Mouse (Mus musculus) neutrophil, adult 65 days (primary cell): ENCODE results near the gene Olfr606. TPM values are rescaled to one million over a fixed set of nuclear protein-coding genes. Genes with fewer than 3 reads are reported as not detected.

ENCODE experiments used
- total RNA-seq: library from RNA; stranded (reverse); gene quantifications from 2 replicates; pipeline ENCODE4 v1.2.4, GENCODE M21; 2023

The Olfr606 gene
- total RNA-seq, result not detected in 2 replicates

GRCm38 (mm10) chr7:103448746-103449145, at the start of gene Olfr606:
Gene Olfr606, plus strand, starts transcription at chr7:103449046.

GRCm38 (mm10) chr7:103414772-103415171, 34.1 kb upstream of the Olfr606 start, which contains the start of gene Usp17lc:
Gene Usp17lc, plus strand, starts transcription at chr7:103415072.

GRCm38 (mm10) chr7:103445339-103445738, 3.5 kb upstream of the Olfr606 start, which contains the start of gene Olfr605:
Gene Olfr605, minus strand, starts transcription at chr7:103445439.

GRCm38 (mm10) chr7:103469577-103469976, 20.7 kb downstream of the Olfr606 start, which contains the start of gene Olfr608:
Gene Olfr608, plus strand, starts transcription at chr7:103469877.

GRCm38 (mm10) chr7:103497962-103498361, 49.1 kb downstream of the Olfr606 start, which contains the start of gene Olfr609:
Gene Olfr609, minus strand, starts transcription at chr7:103498062.

Other genes starting within 250 kb of the Olfr606 start
- not detected in 2 replicates for gene Olfr593, start 237.2 kb upstream of the Olfr606 start, total RNA-seq
- gene Olfr594, start 232.1 kb upstream of the Olfr606 start, total RNA-seq, result not detected in 2 replicates
- not detected in 2 replicates for gene Usp17ld, start 196.5 kb upstream of the Olfr606 start, total RNA-seq
- gene Olfr596, start 143.4 kb upstream of the Olfr606 start, total RNA-seq, result not detected in 2 replicates
- not detected in 2 replicates for gene Olfr597, start 132.7 kb upstream of the Olfr606 start, total RNA-seq
- not detected in 2 replicates for gene Olfr598, start 125.5 kb upstream of the Olfr606 start, total RNA-seq
- not detected in 2 replicates for gene Olfr599, start 113.1 kb upstream of the Olfr606 start, total RNA-seq
- not detected in 2 replicates for gene Olfr600, start 99.4 kb upstream of the Olfr606 start, total RNA-seq
- not detected in 2 replicates for gene Olfr601, start 86.4 kb upstream of the Olfr606 start, total RNA-seq
- gene Olfr603, start 62.9 kb upstream of the Olfr606 start, total RNA-seq, result not detected in 2 replicates
- gene Usp17lc, start 34.0 kb upstream of the Olfr606 start, total RNA-seq, result not detected in 2 replicates
- not detected in 2 replicates for gene Olfr605, start 3.6 kb upstream of the Olfr606 start, total RNA-seq
- gene Olfr607, start 15.1 kb downstream of the Olfr606 start, total RNA-seq, result not detected in 2 replicates
- not detected in 2 replicates for gene Olfr608, start 20.8 kb downstream of the Olfr606 start, total RNA-seq
- gene Olfr609, start 49.0 kb downstream of the Olfr606 start, total RNA-seq, result not detected in 2 replicates
- not detected in 2 replicates for gene Olfr610, start 63.1 kb downstream of the Olfr606 start, total RNA-seq
- not detected in 2 replicates for gene Olfr611, start 71.8 kb downstream of the Olfr606 start, total RNA-seq
- not detected in 2 replicates for gene Olfr612, start 93.7 kb downstream of the Olfr606 start, total RNA-seq
- not detected in 2 replicates for gene Olfr613, start 99.0 kb downstream of the Olfr606 start, total RNA-seq
- gene Olfr615, start 107.0 kb downstream of the Olfr606 start, total RNA-seq, result not detected in 2 replicates
- not detected in 2 replicates for gene Olfr616, start 120.1 kb downstream of the Olfr606 start, total RNA-seq
- not detected in 2 replicates for gene Olfr617, start 124.0 kb downstream of the Olfr606 start, total RNA-seq
- gene Olfr618, start 141.1 kb downstream of the Olfr606 start, total RNA-seq, result not detected in 2 replicates
- not detected in 2 replicates for gene Olfr619, start 151.5 kb downstream of the Olfr606 start, total RNA-seq
- not detected in 2 replicates for gene Olfr620, start 163.5 kb downstream of the Olfr606 start, total RNA-seq
- gene Olfr622, start 193.7 kb downstream of the Olfr606 start, total RNA-seq, result not detected in 2 replicates
- gene Olfr623, start 214.7 kb downstream of the Olfr606 start, total RNA-seq, result not detected in 2 replicates
- gene Olfr624, start 222.1 kb downstream of the Olfr606 start, total RNA-seq, result not detected in 2 replicates
- gene Olfr625-ps1, start 233.7 kb downstream of the Olfr606 start, total RNA-seq, result not detected in 2 replicates